Mouse (Mus musculus) liver, adult 2 months (tissue): Measurements from ENCODE around the gene Il15ra.

Experiments used
- CTCF ChIP-seq: fragments of 200-500 bp; IDR thresholded peaks from 2 replicates; pipeline ENCODE4 v1.5.1; 2011; ENCODE audit warnings: low read depth, low read length, control low read depth
- POLR2A ChIP-seq: fragments of 200-500 bp; IDR thresholded peaks from 2 replicates; pipeline ENCODE4 v1.6.1; 2011; ENCODE audit warnings: low read length, control low read depth; ENCODE audit not compliant: insufficient read depth; ENCODE audit errors: extremely low read depth

GRCm38 (mm10) chr2:11729091-11729490 is 24.0 kb downstream of the Il15ra start:
- TF ChIP-seq CTCF (no peak), POLR2A (no peak)
